Comparison of ENCODE assay signal across 10 mouse cellular contexts in the genomic region with DNA sequence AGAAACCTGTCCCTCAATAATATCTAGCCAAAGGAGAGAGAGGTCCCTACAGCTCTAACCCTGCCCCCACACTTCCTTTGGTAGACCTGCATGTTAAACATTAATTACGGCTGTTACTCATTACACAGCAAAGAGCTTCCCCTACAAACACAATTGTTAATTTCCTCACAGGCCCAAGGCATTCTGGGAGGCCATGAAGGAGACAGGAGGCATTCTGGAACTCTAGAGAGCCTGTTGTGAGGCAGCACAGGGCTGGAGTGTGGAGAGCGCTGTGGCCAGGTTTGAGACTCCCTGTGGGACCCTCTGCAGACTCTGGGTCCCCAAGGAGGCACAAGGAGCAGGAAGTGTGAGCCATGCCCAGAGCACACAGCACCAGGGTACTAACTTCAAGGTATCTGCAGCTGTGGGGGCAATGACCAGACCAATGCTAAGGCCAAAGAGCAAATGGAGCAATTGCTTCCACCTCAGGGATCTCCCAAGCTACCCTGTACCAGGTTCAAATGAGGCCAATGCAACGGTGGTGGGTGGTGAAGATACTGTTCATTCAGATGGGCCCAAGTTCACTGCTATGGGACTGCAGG. TPM values are rescaled to one million over a fixed set of nuclear protein-coding genes. Genes with fewer than 3 reads are reported as not detected.
DNase-seq lines count a peak whose midpoint lies in the region; ATAC-seq lines count a peak whose summit lies in the region.
"Had no signal": no experiment of that assay in that cellular context is flagged by ENCODE, and none has a peak within 500 bp of the region (broad histone marks: within the 10 kb centered on the region; RNA-seq: fewer than 3 reads in every experiment).

No protein-coding gene starts in this region.

- no peak for DNase-seq in midbrain, embryonic 10.5 days (ENCODE audit: low spot score)
- no peak for DNase-seq in midbrain, embryonic 14.5 days
- DNase-seq in kidney, adult 8-10 months: peak; percentile 83 to 94
- DNase-seq in yolk sac, embryonic 10.5 days (ENCODE audit: low spot score): peak; percentile 89
- no peak for DNase-seq in Muller cell, postnatal 12 days (ENCODE audit: inconsistent ontology term)
- no peak for DNase-seq in frontal cortex, postnatal 10 days (ENCODE audit: low spot score in 2 of 2)
- DNase-seq: cerebellum, adult 11 months; thymus, adult 2 months had no signal

- no peak overlapping the region for H3K4me3 ChIP-seq in midbrain, embryonic 10.5 days
- no peak overlapping the region for H3K4me3 ChIP-seq in midbrain, embryonic 14.5 days (replicated peaks; ENCODE audit: low read depth, low read length)
- no peak overlapping the region for H3K4me3 ChIP-seq in liver, embryonic 12.5 days
- H3K4me3 ChIP-seq: hindbrain, embryonic 15.5 days had no signal

- no peaks in the 10 kb centered on the region for H3K36me3 ChIP-seq in midbrain, embryonic 10.5 days
- no peaks in the 10 kb centered on the region for H3K36me3 ChIP-seq in midbrain, embryonic 14.5 days (ENCODE audit: control insufficient read depth, insufficient read depth, low read length)
- H3K36me3 ChIP-seq in liver, embryonic 12.5 days: peaks cover 55% of the 10 kb centered on the region
- H3K36me3 ChIP-seq: hindbrain, embryonic 15.5 days had no signal

- 0 out of 2 replicates have a peak overlapping the region, but pooled peaks have one; percentile 43 for H3K27ac ChIP-seq in midbrain, embryonic 10.5 days (replicated peaks)
- H3K27ac ChIP-seq in midbrain, embryonic 14.5 days (replicated peaks; ENCODE audit: low read depth, low read length): no peak overlapping the region
- H3K27ac ChIP-seq in liver, embryonic 12.5 days: peak overlapping the region; percentile 77
- H3K27ac ChIP-seq: hindbrain, embryonic 15.5 days had no signal

- H3K9me3 ChIP-seq in midbrain, embryonic 10.5 days (replicated peaks): no peaks in the 10 kb centered on the region
- no peaks in the 10 kb centered on the region for H3K9me3 ChIP-seq in midbrain, embryonic 14.5 days (ENCODE audit: control insufficient read depth, low read length)
- H3K9me3 ChIP-seq in liver, embryonic 12.5 days (replicated peaks): no peaks in the 10 kb centered on the region
- H3K9me3 ChIP-seq: hindbrain, embryonic 15.5 days had no signal

- H3K4me2 ChIP-seq in midbrain, embryonic 14.5 days (ENCODE audit: low read length): no peak overlapping the region
- no peak overlapping the region for H3K4me2 ChIP-seq in liver, embryonic 12.5 days
- H3K4me2 ChIP-seq: hindbrain, embryonic 15.5 days had no signal

- H3K4me1 ChIP-seq in midbrain, embryonic 10.5 days: peaks cover 27% of the 10 kb centered on the region
- H3K4me1 ChIP-seq in midbrain, embryonic 14.5 days (ENCODE audit: control insufficient read depth, insufficient read depth, low read length): peaks cover 7% of the 10 kb centered on the region; the same call in 1 of the 2 replicates
- H3K4me1 ChIP-seq in liver, embryonic 12.5 days: peaks cover 26% of the 10 kb centered on the region

- H3K9ac ChIP-seq in midbrain, embryonic 14.5 days (replicated peaks; ENCODE audit: low read length): no peak overlapping the region
- peak overlapping the region; percentile 24; the same call in 1 of the 2 replicates for H3K9ac ChIP-seq in liver, embryonic 12.5 days
- H3K9ac ChIP-seq: hindbrain, embryonic 15.5 days had no signal

- H3K27me3 ChIP-seq in midbrain, embryonic 10.5 days (ENCODE audit: low read depth, poor library complexity, severe bottlenecking): no peaks in the 10 kb centered on the region
- H3K27me3 ChIP-seq in midbrain, embryonic 14.5 days (ENCODE audit: control insufficient read depth, insufficient read depth, low read length): no peaks in the 10 kb centered on the region
- no peaks in the 10 kb centered on the region for H3K27me3 ChIP-seq in liver, embryonic 12.5 days (replicated peaks)
- H3K27me3 ChIP-seq: hindbrain, embryonic 15.5 days had no signal

- no peak for ATAC-seq in midbrain, embryonic 14.5 days (ENCODE audit: low FRiP score, low TSS enrichment)
- ATAC-seq in liver, embryonic 12.5 days: peak; percentile 46

- 82% methylated on average over 3 of the region's 3 CpGs for WGBS in midbrain, embryonic 10.5 days
- 85% methylated on average over 3 of the region's 3 CpGs for WGBS in midbrain, embryonic 14.5 days
- 73% methylated on average over 3 of the region's 3 CpGs for WGBS in liver, embryonic 12.5 days (ENCODE audit: insufficient replicate concordance)

RNA-seq across cellular contexts. Expression of a gene that starts 44.8 kb away (rescaled TPM):
- 78.3 and 80.1 TPM in 2 replicates for polyA plus RNA-seq in midbrain, embryonic 10.5 days (2016; fragmentation: Nextera tagmentation; extraction: Ambion mirVana)
- polyA plus RNA-seq in midbrain, embryonic 14.5 days (2014; fragmentation: Nextera tagmentation; extraction: Ambion mirVana): 79.5 and 83.4 TPM in 2 replicates
- polyA plus RNA-seq in liver, embryonic 12.5 days (2016; fragmentation: Nextera tagmentation; extraction: Ambion mirVana): 81.0 and 81.3 TPM in 2 replicates

Comparison
In these comparisons a context has a peak if more than half of its experiments do, and no peak if none do; other contexts are left out.
1. DNase-seq: peak in kidney, adult 8-10 months (2 of 2) and yolk sac, embryonic 10.5 days (single experiment); none in midbrain, embryonic 10.5 days (single experiment), midbrain, embryonic 14.5 days (single experiment), Muller cell, postnatal 12 days (single experiment) and frontal cortex, postnatal 10 days (0 of 2).